Comparison of ENCODE assay signal across 8 mouse cellular contexts in the genomic region with DNA sequence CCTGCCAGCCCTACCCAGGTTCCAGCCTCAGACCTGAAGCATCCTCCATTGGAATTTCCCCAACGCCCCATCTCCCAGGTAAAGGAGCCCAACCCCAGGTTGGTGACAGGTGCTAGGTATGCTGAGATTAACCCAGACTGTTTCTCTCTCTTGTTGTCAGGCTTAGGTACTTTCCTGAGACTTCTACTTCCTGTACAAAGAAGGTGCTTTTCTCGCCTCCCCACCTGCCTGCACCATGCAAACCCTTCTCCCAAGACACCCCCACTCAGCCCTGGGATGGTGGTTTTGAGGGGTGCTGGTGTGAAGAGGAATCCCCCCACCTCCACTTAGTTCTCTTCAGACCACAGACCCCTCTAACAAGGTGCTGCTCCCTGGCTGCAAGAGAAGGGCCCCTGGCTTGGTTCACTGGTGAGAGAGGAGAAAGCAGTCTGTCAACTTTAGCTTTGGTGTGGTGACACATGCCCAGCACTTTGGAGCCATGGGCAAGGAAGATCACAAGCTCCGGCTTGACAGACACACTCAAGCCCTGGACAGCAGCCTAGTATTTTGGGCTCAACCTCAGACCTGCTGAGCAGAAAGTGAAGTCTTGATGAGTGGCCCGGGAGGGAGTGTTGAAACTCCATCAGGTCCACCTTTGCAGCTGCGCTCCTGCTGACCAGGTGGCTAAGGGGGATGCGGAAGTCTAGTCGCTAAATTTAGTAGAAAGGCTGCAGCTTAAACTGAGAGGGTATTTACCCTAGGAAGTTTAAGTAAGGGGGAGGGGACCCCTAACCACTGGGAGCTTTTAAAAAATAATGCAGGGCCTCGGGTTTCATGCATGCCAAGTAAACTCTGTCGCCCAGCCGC. TPM values are rescaled to one million over a fixed set of nuclear protein-coding genes. Genes with fewer than 3 reads are reported as not detected.
A peak's percentile ranks its signal among the peaks of the same experiment; 100 is the strongest.
DNase-seq lines count a peak whose midpoint lies in the region; ATAC-seq and TF ChIP-seq lines count a peak whose summit lies in the region.

No protein-coding gene starts in this region.

- no peak overlapping the region for H3K4me2 ChIP-seq in forebrain, embryonic 11.5 days (ENCODE audit: low read depth, low read length, severe bottlenecking)
- H3K4me2 ChIP-seq in forebrain, embryonic 16.5 days (ENCODE audit: low read length): no peak overlapping the region
- peak overlapping the region; percentile 17; the same call in 1 of the 2 replicates for H3K4me2 ChIP-seq in hindbrain, embryonic 12.5 days (replicated peaks)

- H3K36me3 ChIP-seq in forebrain, embryonic 11.5 days (ENCODE audit: control insufficient read depth, insufficient read depth, low read length): no peaks in the 10 kb centered on the region
- no peaks in the 10 kb centered on the region; the same call in 1 of the 2 replicates for H3K36me3 ChIP-seq in forebrain, embryonic 16.5 days (ENCODE audit: control insufficient read depth, insufficient read depth)
- H3K36me3 ChIP-seq in ES-Bruce4 (ENCODE audit: control insufficient read depth, insufficient read depth, low read length, poor library complexity, severe bottlenecking): no peaks in the 10 kb centered on the region
- H3K36me3 ChIP-seq in hindbrain, embryonic 12.5 days: peaks cover 34% of the 10 kb centered on the region

- no peak for ATAC-seq in forebrain, embryonic 11.5 days (replicated peaks; ENCODE audit: low FRiP score)
- no peak for ATAC-seq in forebrain, embryonic 16.5 days
- no peak for ATAC-seq in hindbrain, embryonic 12.5 days (ENCODE audit: low FRiP score)

- no peak for TF ChIP-seq CTCF in ES-Bruce4 (IDR thresholded peaks at IDR 0.05; ENCODE audit: low read depth, low read length)

- H3K27ac ChIP-seq in forebrain, embryonic 11.5 days (ENCODE audit: low read depth, low read length): peak overlapping the region; percentile 27; the same call in 1 of the 2 replicates
- no peak overlapping the region for H3K27ac ChIP-seq in forebrain, embryonic 16.5 days (ENCODE audit: low read length)
- H3K27ac ChIP-seq in ES-Bruce4 (ENCODE audit: insufficient read depth, low read length): peak overlapping the region; percentile 97
- peak overlapping the region; percentile 71; the same call in 1 of the 2 replicates for H3K27ac ChIP-seq in hindbrain, embryonic 12.5 days

- no peak overlapping the region; the same call in 1 of the 2 replicates for H3K9ac ChIP-seq in forebrain, embryonic 11.5 days (ENCODE audit: low read length)
- H3K9ac ChIP-seq in forebrain, embryonic 16.5 days (replicated peaks; ENCODE audit: low read depth, low read length): no peak overlapping the region
- peak overlapping the region; percentile 70 for H3K9ac ChIP-seq in ES-Bruce4 (ENCODE audit: low read depth, poor library complexity, severe bottlenecking)
- H3K9ac ChIP-seq in hindbrain, embryonic 12.5 days: no peak overlapping the region

- TF ChIP-seq EP300 in ES-Bruce4 (IDR thresholded peaks at IDR 0.05; ENCODE audit: insufficient read depth, low read depth, low read length): no peak

- no peak overlapping the region for H3K4me3 ChIP-seq in forebrain, embryonic 11.5 days (ENCODE audit: low read depth, low read length)
- H3K4me3 ChIP-seq in forebrain, embryonic 16.5 days (replicated peaks; ENCODE audit: low read length): no peak overlapping the region
- peak overlapping the region; percentile 75 for H3K4me3 ChIP-seq in ES-Bruce4 (ENCODE audit: low read depth, low read length)
- no peak overlapping the region for H3K4me3 ChIP-seq in hindbrain, embryonic 12.5 days

- no peaks in the 10 kb centered on the region for H3K27me3 ChIP-seq in forebrain, embryonic 11.5 days (ENCODE audit: control insufficient read depth, insufficient read depth, low read length)
- H3K27me3 ChIP-seq in forebrain, embryonic 16.5 days (replicated peaks; ENCODE audit: control insufficient read depth, insufficient read depth, low read length): no peaks in the 10 kb centered on the region
- no peaks in the 10 kb centered on the region for H3K27me3 ChIP-seq in ES-Bruce4 (ENCODE audit: control insufficient read depth, insufficient read depth, low read length, poor library complexity, severe bottlenecking)
- no peaks in the 10 kb centered on the region for H3K27me3 ChIP-seq in hindbrain, embryonic 12.5 days

- no peak for TF ChIP-seq POLR2A in ES-Bruce4 (IDR thresholded peaks at IDR 0.05; ENCODE audit: insufficient read depth, low read length)

- H3K4me1 ChIP-seq in forebrain, embryonic 11.5 days (replicated peaks; ENCODE audit: control insufficient read depth, insufficient read depth, low read length): peaks cover 9% of the 10 kb centered on the region
- 0 out of 2 replicates have a peak, but pooled peaks cover 3% of the 10 kb centered on the region for H3K4me1 ChIP-seq in forebrain, embryonic 16.5 days (replicated peaks; ENCODE audit: control insufficient read depth, insufficient read depth, low read length)
- peaks cover 8% of the 10 kb centered on the region for H3K4me1 ChIP-seq in ES-Bruce4 (ENCODE audit: control insufficient read depth, insufficient read depth, low read length)
- peaks cover 41% of the 10 kb centered on the region for H3K4me1 ChIP-seq in hindbrain, embryonic 12.5 days

- H3K9me3 ChIP-seq in forebrain, embryonic 11.5 days (ENCODE audit: control insufficient read depth, low read length): no peaks in the 10 kb centered on the region
- H3K9me3 ChIP-seq in forebrain, embryonic 16.5 days (ENCODE audit: control insufficient read depth, low read length): no peaks in the 10 kb centered on the region
- H3K9me3 ChIP-seq in ES-Bruce4 (replicated peaks; ENCODE audit: control insufficient read depth, insufficient read depth, low read length, poor library complexity, severe bottlenecking): no peaks in the 10 kb centered on the region
- no peaks in the 10 kb centered on the region for H3K9me3 ChIP-seq in hindbrain, embryonic 12.5 days (replicated peaks)

- no peak for DNase-seq in forebrain, embryonic 11.5 days (ENCODE audit: low spot score)
- DNase-seq in lung, postnatal 14 days: peak; percentile 41
- no peak for DNase-seq in cerebellum, postnatal 36 days
- no peak for DNase-seq in layer of hippocampus, postnatal 25 days (ENCODE audit: extremely low spot score in 1 of 2, low spot score in 1 of 2)
- no peak for DNase-seq in left cerebral cortex, adult 9 months (ENCODE audit: low spot score in 2 of 2)

- 60% methylated on average over 10 of the region's 10 CpGs for WGBS in forebrain, embryonic 11.5 days
- WGBS in forebrain, embryonic 16.5 days: 59% methylated on average over 10 of the region's 10 CpGs
- WGBS in hindbrain, embryonic 12.5 days: 52% methylated on average over 10 of the region's 10 CpGs

RNA-seq across cellular contexts. Expression of a gene that starts 14.5 kb away (rescaled TPM):
- 66.8 and 69.9 TPM in 2 replicates for polyA plus RNA-seq in forebrain, embryonic 11.5 days (2014; fragmentation: Nextera tagmentation; extraction: Ambion mirVana)
- 43.4 and 48.3 TPM in 2 replicates for polyA plus RNA-seq in forebrain, embryonic 16.5 days (2015; fragmentation: Nextera tagmentation; extraction: Ambion mirVana)
- polyA plus RNA-seq in ES-Bruce4 (2011; ENCODE audit: insufficient read depth, insufficient read length, low read depth, missing spikeins): 247 and 264 TPM in 2 replicates
- polyA plus RNA-seq in hindbrain, embryonic 12.5 days (2016; fragmentation: Nextera tagmentation; extraction: Ambion mirVana): 86.4 TPM in 2 replicates
- 10 to 100 TPM; 54.6 to 61.6 TPM for total RNA-seq in layer of hippocampus, postnatal 25 days (2021)

RNA-seq across cellular contexts. Expression of a gene that starts 14.6 kb away (rescaled TPM):
- 0.64 and 1.6 TPM in 2 replicates for polyA plus RNA-seq in forebrain, embryonic 11.5 days (2014; fragmentation: Nextera tagmentation; extraction: Ambion mirVana)
- polyA plus RNA-seq in forebrain, embryonic 16.5 days (2015; fragmentation: Nextera tagmentation; extraction: Ambion mirVana): 0.48 and 1.2 TPM in 2 replicates
- 6.9 and 10.1 TPM in 2 replicates for polyA plus RNA-seq in ES-Bruce4 (2011; ENCODE audit: insufficient read depth, insufficient read length, low read depth, missing spikeins)
- 0.65 and 1.2 TPM in 2 replicates for polyA plus RNA-seq in hindbrain, embryonic 12.5 days (2016; fragmentation: Nextera tagmentation; extraction: Ambion mirVana)
- 1 to 10 TPM; 3.7 to 4.0 TPM for total RNA-seq in layer of hippocampus, postnatal 25 days (2021)

RNA-seq across cellular contexts. Expression of a gene that starts 48.3 kb away (rescaled TPM):
- polyA plus RNA-seq in forebrain, embryonic 11.5 days (2014; fragmentation: Nextera tagmentation; extraction: Ambion mirVana): 85.1 and 94.3 TPM in 2 replicates
- 113 and 124 TPM in 2 replicates for polyA plus RNA-seq in forebrain, embryonic 16.5 days (2015; fragmentation: Nextera tagmentation; extraction: Ambion mirVana)
- 67.4 and 68.5 TPM in 2 replicates for polyA plus RNA-seq in ES-Bruce4 (2011; ENCODE audit: insufficient read depth, insufficient read length, low read depth, missing spikeins)
- polyA plus RNA-seq in hindbrain, embryonic 12.5 days (2016; fragmentation: Nextera tagmentation; extraction: Ambion mirVana): 91.3 and 97.5 TPM in 2 replicates
- 100 to 1,000 TPM; 298 to 321 TPM for total RNA-seq in layer of hippocampus, postnatal 25 days (2021)
